Mouse (Mus musculus): ENCODE results near the gene Gba. TPM values are rescaled to one million over a fixed set of nuclear protein-coding genes. Genes with fewer than 3 reads are reported as not detected.
A peak's percentile ranks its signal among the peaks of the same experiment; 100 is the strongest.
"Not testable (repeated sequence)": the region's sequence is repeated elsewhere in the genome, so short reads cannot be mapped to it uniquely, and the experiment has no call there.

Gene Gba
- polyA plus RNA-seq, 1 experiment = 69.8 TPM

GRCm38 (mm10) chr3:89210731-89211130 lies 8.0 kb downstream of the Gba start:
- Histone ChIP-seq H3K4me3 (replicated peaks; ENCODE audit: insufficient read depth, low read depth, low read length) (no peak overlapping the region), H3K27ac (ENCODE audit: insufficient read depth, low read length) (no peak overlapping the region), H3K27me3 (ENCODE audit: control insufficient read depth, insufficient read depth, low read length) (no peaks in the 10 kb centered on the region), H3K4me1 (ENCODE audit: control insufficient read depth, insufficient read depth, low read length) (0 out of 2 replicates have a peak, but pooled peaks cover 2% of the 10 kb centered on the region)
- no peak for DNase-seq
- no peak for TF ChIP-seq CTCF (IDR thresholded peaks at IDR 0.05; ENCODE audit: borderline replicate concordance, insufficient read depth, low read depth, low read length)
- no peak for TF ChIP-seq POLR2A (IDR thresholded peaks at IDR 0.05; ENCODE audit: borderline replicate concordance, insufficient read depth, low read length)
- WGBS = 25% methylated on average over 7 of the region's 7 CpGs

DNA sequence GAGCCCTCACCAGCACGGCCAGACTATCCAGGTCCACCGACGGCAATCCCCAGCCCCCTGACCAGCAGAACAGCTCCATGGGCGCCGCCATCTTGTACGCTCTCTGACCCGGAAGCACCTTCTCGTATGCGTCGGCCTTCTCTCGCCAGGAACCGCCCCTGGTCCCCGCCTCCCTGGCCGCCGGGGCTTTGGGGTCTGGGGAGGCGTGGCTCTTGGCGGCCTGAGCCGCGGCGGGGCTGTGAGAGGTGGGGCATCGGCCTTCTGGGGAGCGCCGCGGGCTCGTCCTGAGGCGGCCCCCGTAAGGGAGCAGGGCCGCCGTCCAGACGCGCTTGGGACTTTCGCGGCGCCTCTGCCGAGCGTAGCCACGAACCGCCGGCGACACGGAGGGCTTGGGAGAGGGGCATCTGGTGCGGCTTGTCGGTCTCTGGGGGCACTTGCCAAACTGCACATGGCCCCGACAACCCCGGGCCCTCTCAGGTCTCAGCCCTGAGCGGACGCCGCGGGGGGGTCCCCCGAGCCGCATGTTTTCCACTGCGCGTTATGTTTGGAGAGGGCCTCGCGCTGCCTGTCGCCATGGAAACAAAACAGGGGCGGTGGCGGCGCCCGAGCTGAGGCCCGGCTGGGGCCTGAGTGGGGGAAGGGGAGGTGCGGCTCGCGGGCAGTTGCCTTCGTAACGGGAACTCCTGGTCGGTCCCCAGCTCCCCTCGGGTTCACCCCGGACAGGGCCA lies 11.2 kb downstream of the Gba start:
- WGBS = under 1% methylated on average over 69 of the region's 69 CpGs
- TF ChIP-seq CTCF (IDR thresholded peaks at IDR 0.05; ENCODE audit: borderline replicate concordance, insufficient read depth, low read depth, low read length) = no peak
- TF ChIP-seq POLR2A (IDR thresholded peaks at IDR 0.05; ENCODE audit: borderline replicate concordance, insufficient read depth, low read length) = peak; percentile 63; the same call in 1 of the 2 replicates
- H3K27me3 ChIP-seq (ENCODE audit: control insufficient read depth, insufficient read depth, low read length) = no peaks in the 10 kb centered on the region
- H3K4me1 ChIP-seq (ENCODE audit: control insufficient read depth, insufficient read depth, low read length) = 0 out of 2 replicates have a peak, but pooled peaks cover 2% of the 10 kb centered on the region
- peak; percentile 88 to 89 for DNase-seq
- H3K27ac ChIP-seq (ENCODE audit: insufficient read depth, low read length) = no peak overlapping the region
- H3K4me3 ChIP-seq (replicated peaks; ENCODE audit: insufficient read depth, low read depth, low read length) = peak overlapping the region; percentile 67

- no peak for TF ChIP-seq CTCF (IDR thresholded peaks at IDR 0.05; ENCODE audit: borderline replicate concordance, insufficient read depth, low read depth, low read length)
- no peak for TF ChIP-seq POLR2A (IDR thresholded peaks at IDR 0.05; ENCODE audit: borderline replicate concordance, insufficient read depth, low read length)
- H3K27ac ChIP-seq (ENCODE audit: insufficient read depth, low read length) = no peak within 1 kb of the TSS
- H3K4me3 ChIP-seq (replicated peaks; ENCODE audit: insufficient read depth, low read depth, low read length) = peak within 1 kb of the TSS; percentile 67
- 0 out of 2 replicates have a peak, but pooled peaks cover 2% of the 10 kb centered on the region for H3K4me1 ChIP-seq (ENCODE audit: control insufficient read depth, insufficient read depth, low read length)
- no peaks in the 10 kb centered on the region for H3K27me3 ChIP-seq (ENCODE audit: control insufficient read depth, insufficient read depth, low read length)
- no peak for DNase-seq
- 4% methylated on average over 19 of the region's 19 CpGs for WGBS
These were observed 12.1 kb downstream of the Gba start, which contains the start of gene Thbs3 for GRCm38 (mm10) chr3:89214681-89215411. TSS of gene Thbs3 (plus strand) at chr3:89215180.

DNA sequence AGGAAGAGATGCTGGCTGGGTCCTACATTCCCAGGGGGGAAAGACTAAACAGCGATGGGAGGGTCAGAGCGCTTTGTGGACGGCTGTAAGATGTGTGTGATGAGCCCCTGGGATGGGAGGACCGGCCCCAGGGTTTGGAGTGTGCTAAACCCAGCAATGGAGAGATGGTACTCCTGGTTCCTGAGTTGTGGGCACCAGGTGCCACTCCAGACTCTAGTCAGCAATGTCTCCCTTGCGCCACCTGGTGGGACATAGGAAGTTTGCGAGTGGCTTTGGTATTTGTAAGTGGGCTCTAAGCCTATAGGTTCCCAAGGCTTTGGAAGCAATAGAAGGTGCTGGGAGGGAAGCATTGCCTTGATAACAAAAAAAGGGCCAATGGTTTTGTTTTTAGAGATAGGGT lies 13.1 kb downstream of the Gba start:
- 0 out of 2 replicates have a peak, but pooled peaks cover 2% of the 10 kb centered on the region for H3K4me1 ChIP-seq (ENCODE audit: control insufficient read depth, insufficient read depth, low read length)
- no peak overlapping the region for H3K27ac ChIP-seq (ENCODE audit: insufficient read depth, low read length)
- H3K27me3 ChIP-seq (ENCODE audit: control insufficient read depth, insufficient read depth, low read length) = no peaks in the 10 kb centered on the region
- peak; percentile 80 to 86 for DNase-seq
- WGBS = 0% methylated on average over 6 of the region's 6 CpGs
- H3K4me3 ChIP-seq (replicated peaks; ENCODE audit: insufficient read depth, low read depth, low read length) = no peak overlapping the region
- TF ChIP-seq CTCF (IDR thresholded peaks at IDR 0.05; ENCODE audit: borderline replicate concordance, insufficient read depth, low read depth, low read length) (peak; percentile 92), POLR2A (IDR thresholded peaks at IDR 0.05; ENCODE audit: borderline replicate concordance, insufficient read depth, low read length) (no peak)

DNA sequence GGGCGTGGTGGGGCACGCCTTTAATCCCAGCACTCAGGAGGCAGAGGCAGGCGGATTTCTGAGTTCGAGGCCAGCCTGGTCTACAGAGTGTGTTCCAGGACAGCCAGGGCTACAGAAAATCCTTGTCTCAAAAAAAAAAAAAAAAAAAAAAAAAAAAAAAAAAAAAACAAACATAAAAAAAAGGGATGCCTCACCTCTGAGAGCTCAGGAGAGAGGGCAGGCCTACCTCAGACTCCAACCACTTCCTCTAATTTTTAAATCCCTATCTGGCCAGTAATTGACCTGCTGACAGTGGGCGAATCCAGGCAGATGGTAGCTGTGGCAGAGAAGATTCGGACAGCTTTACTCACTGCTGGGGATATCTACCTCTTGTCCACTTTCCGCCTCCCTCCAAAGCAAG lies 13.7 kb downstream of the Gba start:
- not testable (repeated sequence) for H3K4me3 ChIP-seq (replicated peaks; ENCODE audit: insufficient read depth, low read depth, low read length); H3K27ac ChIP-seq (ENCODE audit: insufficient read depth, low read length); H3K27me3 ChIP-seq (ENCODE audit: control insufficient read depth, insufficient read depth, low read length); DNase-seq; H3K4me1 ChIP-seq (ENCODE audit: control insufficient read depth, insufficient read depth, low read length)
- WGBS = 65% methylated on average over 7 of the region's 7 CpGs

DNA sequence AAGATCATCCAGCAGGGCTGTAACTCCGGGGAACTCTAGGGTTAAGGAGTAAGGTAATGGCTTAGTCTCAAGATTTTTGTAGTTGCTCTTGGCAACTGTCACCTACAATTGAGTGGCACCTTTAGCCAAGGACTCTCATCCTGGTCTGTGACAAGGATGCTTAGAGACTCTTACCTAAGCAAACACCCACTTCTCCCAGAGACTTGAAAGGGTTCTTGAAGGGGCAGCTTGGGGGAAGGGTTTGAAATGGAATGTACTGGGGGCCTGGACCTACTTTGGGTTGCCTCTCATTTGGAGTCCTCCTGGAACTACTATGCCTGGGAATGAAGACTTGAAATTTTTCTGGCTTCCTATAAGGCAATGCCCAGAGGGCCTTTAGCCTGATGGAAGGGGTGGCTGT lies 15.5 kb downstream of the Gba start:
- no peak overlapping the region for H3K27ac ChIP-seq (ENCODE audit: insufficient read depth, low read length)
- WGBS = 63% methylated on average over 1 of the region's 1 CpGs
- no peak overlapping the region for H3K4me3 ChIP-seq (replicated peaks; ENCODE audit: insufficient read depth, low read depth, low read length)
- no peaks in the 10 kb centered on the region for H3K27me3 ChIP-seq (ENCODE audit: control insufficient read depth, insufficient read depth, low read length)
- TF ChIP-seq POLR2A (IDR thresholded peaks at IDR 0.05; ENCODE audit: borderline replicate concordance, insufficient read depth, low read length) = no peak
- 0 out of 2 replicates have a peak, but pooled peaks cover 2% of the 10 kb centered on the region for H3K4me1 ChIP-seq (ENCODE audit: control insufficient read depth, insufficient read depth, low read length)
- no peak for DNase-seq

- Histone ChIP-seq H3K4me1 (ENCODE audit: control insufficient read depth, insufficient read depth, low read length) (0 out of 2 replicates have a peak, but pooled peaks cover 2% of the 10 kb centered on the region), H3K27me3 (ENCODE audit: control insufficient read depth, insufficient read depth, low read length) (no peaks in the 10 kb centered on the region), H3K27ac (ENCODE audit: insufficient read depth, low read length) (no peak overlapping the region), H3K4me3 (replicated peaks; ENCODE audit: insufficient read depth, low read depth, low read length) (no peak overlapping the region)
- DNase-seq = no peak
- WGBS = 46% methylated on average over 8 of the region's 8 CpGs
- TF ChIP-seq POLR2A (IDR thresholded peaks at IDR 0.05; ENCODE audit: borderline replicate concordance, insufficient read depth, low read length) (no peak), CTCF (IDR thresholded peaks at IDR 0.05; ENCODE audit: borderline replicate concordance, insufficient read depth, low read depth, low read length) (no peak)
These were observed 16.8 kb downstream of the Gba start for GRCm38 (mm10) chr3:89219546-89219945.

- no peak overlapping the region for H3K27ac ChIP-seq (ENCODE audit: insufficient read depth, low read length)
- TF ChIP-seq POLR2A (IDR thresholded peaks at IDR 0.05; ENCODE audit: borderline replicate concordance, insufficient read depth, low read length) (no peak), CTCF (IDR thresholded peaks at IDR 0.05; ENCODE audit: borderline replicate concordance, insufficient read depth, low read depth, low read length) (no peak)
- no peaks in the 10 kb centered on the region for H3K4me1 ChIP-seq (ENCODE audit: control insufficient read depth, insufficient read depth, low read length)
- WGBS = 48% methylated on average over 5 of the region's 5 CpGs
- H3K4me3 ChIP-seq (replicated peaks; ENCODE audit: insufficient read depth, low read depth, low read length) = no peak overlapping the region
- H3K27me3 ChIP-seq (ENCODE audit: control insufficient read depth, insufficient read depth, low read length) = no peaks in the 10 kb centered on the region
- DNase-seq = no peak
These were observed 18.4 kb downstream of the Gba start for GRCm38 (mm10) chr3:89221167-89221566.

Data from cerebellum, adult 2 months (tissue).